Mouse (Mus musculus): ENCODE measurements at regions not wholly inside any gene's neighbourhood (a gene's known extent, or its start where the extent isn't known, plus 50 kb on each side); places are given as distances from the start of the nearest gene placed in this dataset.

GRCm38 (mm10) chr9:51441773-51442381 is 113.2 kb upstream of the 1810046K07Rik start:
- no peak overlapping the region for H3K27ac ChIP-seq (ENCODE audit: insufficient read depth, low read length)
- no peak overlapping the region for H3K4me3 ChIP-seq (ENCODE audit: extremely low read depth, insufficient read depth, insufficient read length)
- no peak for DNase-seq (ENCODE audit: low read depth in 1 of 2, low spot score in 2 of 2)
- H3K27me3 ChIP-seq (ENCODE audit: control insufficient read depth, insufficient read depth, low read length) = no peaks in the 10 kb centered on the region
- no peaks in the 10 kb centered on the region for H3K4me1 ChIP-seq (ENCODE audit: control insufficient read depth, insufficient read depth, insufficient read length)
- no peaks in the 10 kb centered on the region for H3K36me3 ChIP-seq (ENCODE audit: control insufficient read depth, insufficient read depth, low read length)
- 67% methylated on average over 5 of the region's 5 CpGs for WGBS
- TF ChIP-seq POLR2A (IDR thresholded peaks at IDR 0.05; ENCODE audit: low read depth, low read length) (no peak), CTCF (IDR thresholded peaks at IDR 0.05; ENCODE audit: extremely low read depth, insufficient read depth, insufficient read length, insufficient replicate concordance) (no peak)

- 81% methylated on average over 2 of the region's 2 CpGs for WGBS
- no peak for TF ChIP-seq POLR2A (IDR thresholded peaks at IDR 0.05; ENCODE audit: low read depth, low read length)
- TF ChIP-seq CTCF (IDR thresholded peaks at IDR 0.05; ENCODE audit: extremely low read depth, insufficient read depth, insufficient read length, insufficient replicate concordance) = no peak
- no peak for DNase-seq (ENCODE audit: low read depth in 1 of 2, low spot score in 2 of 2)
- H3K4me1 ChIP-seq (ENCODE audit: control insufficient read depth, insufficient read depth, insufficient read length) = no peaks in the 10 kb centered on the region
- H3K27me3 ChIP-seq (ENCODE audit: control insufficient read depth, insufficient read depth, low read length) = no peaks in the 10 kb centered on the region
- H3K4me3 ChIP-seq (ENCODE audit: extremely low read depth, insufficient read depth, insufficient read length) = no peak overlapping the region
- H3K27ac ChIP-seq (ENCODE audit: insufficient read depth, low read length) = no peak overlapping the region
- no peaks in the 10 kb centered on the region for H3K36me3 ChIP-seq (ENCODE audit: control insufficient read depth, insufficient read depth, low read length)
Measured at GRCm38 (mm10) chr9:51455690-51456089, 127.0 kb upstream of the 1810046K07Rik start.

GRCm38 (mm10) chr9:51462463-51463024 is 133.8 kb upstream of the 1810046K07Rik start:
- Histone ChIP-seq H3K36me3 (ENCODE audit: control insufficient read depth, insufficient read depth, low read length) (no peaks in the 10 kb centered on the region), H3K27ac (ENCODE audit: insufficient read depth, low read length) (no peak overlapping the region), H3K27me3 (ENCODE audit: control insufficient read depth, insufficient read depth, low read length) (no peaks in the 10 kb centered on the region), H3K4me3 (ENCODE audit: extremely low read depth, insufficient read depth, insufficient read length) (no peak overlapping the region), H3K4me1 (ENCODE audit: control insufficient read depth, insufficient read depth, insufficient read length) (no peaks in the 10 kb centered on the region)
- WGBS = 86% methylated on average over 6 of the region's 6 CpGs
- DNase-seq (ENCODE audit: low read depth in 1 of 2, low spot score in 2 of 2) = no peak
- no peak for TF ChIP-seq CTCF (IDR thresholded peaks at IDR 0.05; ENCODE audit: extremely low read depth, insufficient read depth, insufficient read length, insufficient replicate concordance)
- no peak for TF ChIP-seq POLR2A (IDR thresholded peaks at IDR 0.05; ENCODE audit: low read depth, low read length)

GRCm38 (mm10) chr9:51470031-51470430 is 141.3 kb upstream of the 1810046K07Rik start:
- no peaks in the 10 kb centered on the region for H3K36me3 ChIP-seq (ENCODE audit: control insufficient read depth, insufficient read depth, low read length)
- 86% methylated on average over 1 of the region's 1 CpGs for WGBS
- no peak for DNase-seq (ENCODE audit: low read depth in 1 of 2, low spot score in 2 of 2)

GRCm38 (mm10) chr9:51476511-51477056 is 147.9 kb upstream of the 1810046K07Rik start:
- Histone ChIP-seq H3K4me1 (ENCODE audit: control insufficient read depth, insufficient read depth, insufficient read length) (no peaks in the 10 kb centered on the region), H3K27me3 (ENCODE audit: control insufficient read depth, insufficient read depth, low read length) (no peaks in the 10 kb centered on the region), H3K27ac (ENCODE audit: insufficient read depth, low read length) (no peak overlapping the region), H3K36me3 (ENCODE audit: control insufficient read depth, insufficient read depth, low read length) (no peaks in the 10 kb centered on the region), H3K4me3 (ENCODE audit: extremely low read depth, insufficient read depth, insufficient read length) (no peak overlapping the region)
- 58% methylated on average over 3 of the region's 3 CpGs for WGBS
- DNase-seq (ENCODE audit: low read depth in 1 of 2, low spot score in 2 of 2) = no peak
- no peak for TF ChIP-seq CTCF (IDR thresholded peaks at IDR 0.05; ENCODE audit: extremely low read depth, insufficient read depth, insufficient read length, insufficient replicate concordance)
- no peak for TF ChIP-seq POLR2A (IDR thresholded peaks at IDR 0.05; ENCODE audit: low read depth, low read length)

More at GRCm38 (mm10) chr9:51470031-51470430, 141.3 kb upstream of the 1810046K07Rik start:
- Histone ChIP-seq H3K4me3 (ENCODE audit: extremely low read depth, insufficient read depth, insufficient read length) (no peak overlapping the region), H3K27ac (ENCODE audit: insufficient read depth, low read length) (no peak overlapping the region), H3K4me1 (ENCODE audit: control insufficient read depth, insufficient read depth, insufficient read length) (no peaks in the 10 kb centered on the region), H3K27me3 (ENCODE audit: control insufficient read depth, insufficient read depth, low read length) (no peaks in the 10 kb centered on the region)
- TF ChIP-seq CTCF (IDR thresholded peaks at IDR 0.05; ENCODE audit: extremely low read depth, insufficient read depth, insufficient read length, insufficient replicate concordance) (no peak), POLR2A (IDR thresholded peaks at IDR 0.05; ENCODE audit: low read depth, low read length) (no peak)

DNA sequence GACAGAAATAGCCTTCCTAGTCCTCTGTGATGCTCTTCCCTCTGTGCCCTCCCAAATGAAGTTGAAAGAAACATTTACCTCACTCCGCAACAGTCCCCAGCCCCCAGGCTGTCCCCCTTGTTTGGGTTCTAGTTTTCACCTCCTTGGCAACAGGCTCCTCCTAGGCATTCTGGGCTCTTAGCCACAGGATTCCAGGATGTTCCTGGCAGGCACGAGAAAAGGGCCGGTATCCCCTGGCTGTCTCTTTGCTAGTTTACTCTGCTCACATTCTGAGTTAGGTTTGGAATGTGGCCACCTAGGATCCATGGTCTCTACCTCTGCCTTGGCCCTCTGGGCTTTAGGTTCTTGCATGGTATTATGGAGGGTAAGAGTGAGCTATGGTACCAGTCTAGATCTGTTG is 159.1 kb upstream of the 1810046K07Rik start:
- DNase-seq (ENCODE audit: low read depth in 1 of 2, low spot score in 2 of 2) = no peak
- no peaks in the 10 kb centered on the region; the same call in 1 of the 2 replicates for H3K27me3 ChIP-seq (ENCODE audit: control insufficient read depth, insufficient read depth, low read length)
- no peaks in the 10 kb centered on the region for H3K4me1 ChIP-seq (ENCODE audit: control insufficient read depth, insufficient read depth, insufficient read length)
- H3K27ac ChIP-seq (ENCODE audit: insufficient read depth, low read length) = no peak overlapping the region
- 86% methylated on average over 3 of the region's 3 CpGs for WGBS
- H3K36me3 ChIP-seq (ENCODE audit: control insufficient read depth, insufficient read depth, low read length) = no peaks in the 10 kb centered on the region
- TF ChIP-seq POLR2A (IDR thresholded peaks at IDR 0.05; ENCODE audit: low read depth, low read length) (no peak), CTCF (IDR thresholded peaks at IDR 0.05; ENCODE audit: extremely low read depth, insufficient read depth, insufficient read length, insufficient replicate concordance) (no peak)
- H3K4me3 ChIP-seq (ENCODE audit: extremely low read depth, insufficient read depth, insufficient read length) = no peak overlapping the region

Data from spleen, adult 2 months (tissue).